Mouse (Mus musculus) c-Kit-positive CD71-negative TER-119-negative erythroid progenitor cells, embryonic 14.5 days (primary cell): ENCODE results near the gene Prkacb.
"Not testable (repeated sequence)": the region's sequence is repeated elsewhere in the genome, so short reads cannot be mapped to it uniquely, and the experiment has no call there.

Source experiments
- DNase-seq: peaks from one replicate; pipeline ENCODE4 v3.0.0-alpha.2; 2013; ENCODE audit warnings: low read depth

Gene Prkacb

DNA sequence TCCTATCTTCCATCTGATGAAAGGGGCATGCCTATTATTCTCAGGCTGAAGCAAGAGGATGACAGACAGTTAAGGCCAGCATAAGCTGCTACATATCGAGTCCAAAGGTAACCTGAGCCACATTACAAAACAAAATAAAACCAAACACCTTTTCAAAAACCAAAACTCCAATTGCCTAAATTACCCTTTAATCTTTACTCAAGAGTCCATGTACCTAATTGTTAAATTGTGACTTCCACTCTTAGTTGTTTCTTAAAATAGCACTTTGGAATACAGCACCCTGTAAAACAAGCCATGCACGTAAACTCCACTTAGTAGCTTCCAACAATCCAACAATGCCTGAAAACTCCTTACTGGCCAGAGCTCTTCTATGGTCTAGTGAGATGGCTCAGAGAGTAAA lies 34.3 kb downstream of the Prkacb start:
- no peak for DNase-seq

- DNase-seq = no peak
These were observed 36.1 kb downstream of the Prkacb start for GRCm38 (mm10) chr3:146776711-146777110.

DNA sequence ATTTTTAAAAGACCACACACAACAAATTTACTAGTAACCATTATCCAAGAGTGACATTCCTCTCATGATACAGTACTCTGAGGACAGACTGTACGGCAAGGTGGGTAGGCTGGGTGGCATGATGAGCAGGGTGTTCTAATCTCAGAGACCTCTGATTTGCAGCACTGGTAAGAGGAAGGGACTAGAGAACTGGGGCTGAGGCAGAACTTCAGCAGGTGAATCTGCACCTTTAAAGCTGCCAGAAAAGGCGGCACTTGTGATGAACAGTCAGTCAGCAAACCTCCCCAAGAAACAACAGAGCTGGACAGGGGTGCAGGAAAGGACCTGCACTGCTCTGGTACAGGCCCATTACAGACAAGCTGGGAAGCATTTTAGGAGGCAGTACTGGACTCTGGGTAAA lies 41.9 kb downstream of the Prkacb start:
- DNase-seq = no peak

DNA sequence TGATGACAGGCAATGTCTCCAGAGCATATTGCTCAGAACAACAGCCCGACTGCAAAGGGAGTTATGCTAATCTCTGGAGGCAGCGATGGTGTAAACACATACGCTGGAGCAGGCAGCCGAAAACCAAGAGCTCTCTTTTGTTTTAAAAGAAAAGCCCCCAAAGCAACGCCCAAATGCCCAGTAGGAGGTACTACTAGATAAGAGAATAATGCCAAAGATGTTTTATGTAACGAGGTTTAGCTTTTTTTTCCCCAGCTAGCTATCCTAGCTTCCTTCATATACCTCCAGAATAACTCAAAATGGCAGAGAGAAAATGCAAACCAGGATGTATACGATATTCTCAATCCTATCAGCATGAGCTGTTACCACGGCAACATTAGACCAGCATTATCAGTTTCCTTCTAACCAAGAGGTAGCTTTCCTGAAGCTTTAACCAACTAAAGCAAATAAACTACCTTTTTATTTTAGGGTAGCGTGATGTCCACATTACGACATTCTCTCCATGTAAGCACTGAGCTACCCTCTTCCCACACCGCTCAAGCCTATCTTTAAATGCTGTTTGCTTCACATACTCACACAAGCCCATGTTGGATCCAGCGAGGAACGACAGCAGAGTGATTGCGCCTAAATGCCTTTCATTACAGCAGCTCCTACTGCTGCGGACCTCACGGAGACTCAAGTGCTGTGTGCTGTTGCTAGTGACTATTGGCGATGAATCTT lies 42.7 kb downstream of the Prkacb start:
- DNase-seq = no peak

- no peak for DNase-seq
These were observed 43.2 kb downstream of the Prkacb start for GRCm38 (mm10) chr3:146769569-146769939.

DNA sequence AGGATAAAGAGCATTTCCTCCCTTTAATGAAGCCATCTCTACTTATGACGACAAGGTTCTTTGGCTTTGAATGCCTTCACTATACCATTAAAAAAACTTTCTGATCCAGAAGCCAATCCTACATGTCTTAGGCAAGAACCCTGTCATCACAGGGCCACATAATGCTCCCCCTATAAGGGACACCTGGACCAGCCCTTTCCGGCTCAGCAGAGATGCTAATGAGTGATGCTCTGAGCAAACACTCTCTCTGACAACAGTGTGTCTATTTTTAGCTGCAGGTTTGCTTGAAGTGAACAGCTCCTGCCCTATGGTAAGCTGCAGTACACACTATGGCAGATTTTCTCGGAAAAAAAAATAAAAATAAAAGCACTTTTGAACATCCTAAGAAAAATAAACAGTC lies 43.9 kb downstream of the Prkacb start:
- no peak for DNase-seq

DNA sequence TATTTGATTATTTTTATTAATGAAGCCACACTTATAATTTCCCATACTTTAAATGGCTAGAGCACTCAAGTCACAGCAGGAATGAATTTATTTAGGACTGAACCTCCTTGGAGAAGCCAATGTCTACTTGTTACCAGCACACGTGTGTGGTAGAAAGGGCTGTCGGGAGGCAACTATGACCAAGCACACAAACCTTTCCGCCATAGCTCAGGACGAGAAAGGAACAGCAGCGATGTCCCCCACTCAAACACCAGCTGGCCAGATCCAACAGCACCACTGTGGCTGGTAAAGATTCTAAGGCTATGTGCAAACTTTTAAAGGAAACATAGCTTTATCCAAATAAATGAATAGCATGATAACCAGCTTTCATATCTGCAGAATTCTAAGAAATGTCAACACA lies 44.4 kb downstream of the Prkacb start:
- no peak for DNase-seq

DNA sequence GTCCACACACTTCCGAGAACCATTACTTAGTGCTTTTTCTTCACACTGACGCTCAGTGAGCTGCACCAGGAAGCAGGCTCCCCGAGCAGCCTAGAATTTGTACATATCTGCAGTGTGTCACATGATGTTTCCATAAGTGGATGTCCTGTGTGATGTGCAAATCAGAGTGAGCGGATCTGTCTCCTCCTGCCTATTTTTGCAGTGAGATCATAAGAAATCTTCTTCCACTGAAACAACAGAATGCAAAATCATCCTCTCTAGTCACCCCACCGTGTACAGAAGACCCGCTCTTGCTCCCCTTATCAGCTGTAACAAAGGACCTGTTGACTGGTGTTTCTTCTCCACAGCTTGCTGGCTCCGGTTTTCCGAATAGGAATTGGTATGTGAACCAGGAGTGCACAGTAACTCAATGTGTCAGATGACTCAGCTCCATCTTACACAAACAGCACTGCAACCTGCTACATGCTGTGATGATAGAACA lies 46.0 kb downstream of the Prkacb start:
- DNase-seq = no peak

DNA sequence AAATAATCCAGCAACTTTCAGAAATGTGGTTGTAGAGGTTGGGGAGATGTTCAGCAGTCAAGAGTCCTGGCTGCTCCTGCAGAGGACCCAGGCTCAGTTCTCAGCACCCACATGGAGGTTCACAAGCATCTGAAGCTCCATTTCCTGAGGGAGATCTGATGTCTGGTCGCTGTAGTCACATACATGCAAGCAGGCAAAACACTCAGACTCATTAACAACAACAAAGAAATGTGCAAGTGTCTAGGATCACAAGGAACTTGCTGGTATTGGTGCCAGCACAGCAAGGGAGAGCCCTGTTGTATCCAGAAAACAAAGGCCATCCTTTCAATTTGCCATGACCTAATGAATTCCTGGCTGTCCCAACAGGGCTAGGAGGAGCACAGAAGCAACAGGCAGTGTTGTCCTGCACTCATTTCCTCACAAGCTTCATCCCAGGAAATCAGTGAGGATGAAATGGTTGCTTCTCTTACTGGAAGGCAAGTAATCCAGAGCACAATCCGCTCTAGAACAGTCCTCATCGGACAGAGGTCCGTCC lies 46.7 kb downstream of the Prkacb start:
- DNase-seq = no peak

DNA sequence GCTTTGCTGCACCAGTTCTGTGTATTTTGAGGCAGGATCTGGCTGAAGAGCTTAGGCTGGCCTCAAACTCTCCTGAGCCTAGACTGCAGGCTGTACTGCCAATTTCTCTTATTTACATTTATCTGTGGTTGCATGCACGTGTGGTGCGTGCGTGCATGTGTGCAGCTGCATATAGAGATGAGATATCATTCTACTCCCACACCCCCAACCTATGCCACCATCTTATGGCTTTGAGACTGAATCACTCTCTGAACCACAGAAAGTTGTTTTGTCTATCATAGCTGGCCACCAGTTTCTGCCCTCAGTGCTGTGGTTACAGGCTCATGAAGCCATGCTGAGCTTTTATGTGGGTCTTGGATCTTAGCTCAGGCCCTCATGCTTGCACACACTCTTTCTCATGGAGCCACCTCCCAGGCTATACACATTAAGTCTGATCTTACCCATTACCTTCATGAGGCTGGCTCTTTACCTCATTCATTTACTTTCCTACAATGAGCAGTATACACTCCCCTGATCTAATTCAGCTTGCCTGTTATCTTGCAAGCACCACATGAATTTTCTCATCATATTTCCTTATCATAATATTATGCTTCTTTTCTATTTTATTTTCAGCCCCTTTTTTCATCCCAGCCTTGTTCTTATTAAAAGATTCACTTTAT lies 47.8 kb downstream of the Prkacb start:
- no peak for DNase-seq

- not testable (repeated sequence) for DNase-seq
These were observed 49.7 kb downstream of the Prkacb start for GRCm38 (mm10) chr3:146763054-146763453.

DNA sequence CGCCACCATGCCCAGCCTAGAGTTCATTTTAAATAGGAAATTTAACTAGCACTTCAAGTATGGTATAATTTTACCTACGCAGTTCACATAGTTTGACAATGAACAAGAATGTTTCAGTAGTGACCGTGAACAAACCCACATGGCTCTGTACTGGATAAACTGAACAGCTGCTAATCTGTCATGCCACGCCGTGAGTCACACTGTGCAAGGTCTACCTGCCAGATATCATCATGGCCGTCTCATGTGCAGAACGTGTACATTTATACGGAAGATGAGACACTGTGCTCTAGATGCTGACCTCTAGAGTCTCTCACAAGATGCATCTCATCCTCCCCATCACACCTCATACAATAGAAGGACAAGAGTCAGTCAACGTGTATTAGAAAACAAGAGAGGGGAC lies 51.5 kb downstream of the Prkacb start:
- DNase-seq = no peak

GRCm38 (mm10) chr3:146757970-146758960 lies 54.5 kb downstream of the Prkacb start:
- no peak for DNase-seq

GRCm38 (mm10) chr3:146754270-146754669 lies 58.5 kb downstream of the Prkacb start:
- DNase-seq = no peak

GRCm38 (mm10) chr3:146741564-146742202 lies 71.1 kb downstream of the Prkacb start:
- no peak for DNase-seq

DNA sequence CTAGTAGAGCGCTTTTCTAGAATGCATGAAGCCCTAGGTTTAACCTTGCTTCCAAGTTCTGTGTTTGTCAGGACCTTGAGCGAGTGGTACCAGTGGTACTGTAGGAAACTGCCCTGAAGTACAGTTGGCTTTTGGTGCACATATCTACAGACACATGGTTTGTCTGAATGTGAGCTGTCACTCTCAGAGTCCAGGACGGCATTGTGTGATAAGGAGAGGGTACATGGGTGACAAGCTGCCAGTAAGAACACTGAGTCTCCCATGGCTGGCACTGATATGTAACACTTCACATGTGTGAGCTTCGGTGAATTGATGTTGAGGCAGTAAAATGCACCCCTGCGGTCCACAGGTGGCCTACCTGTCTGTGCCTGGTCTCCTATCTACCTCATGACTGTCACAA lies 71.6 kb downstream of the Prkacb start:
- DNase-seq = no peak

- DNase-seq = not testable (repeated sequence)
These were observed 76.6 kb downstream of the Prkacb start for GRCm38 (mm10) chr3:146736186-146736585.

- DNase-seq = no peak
These were observed 77.1 kb downstream of the Prkacb start for GRCm38 (mm10) chr3:146735657-146736056.

DNA sequence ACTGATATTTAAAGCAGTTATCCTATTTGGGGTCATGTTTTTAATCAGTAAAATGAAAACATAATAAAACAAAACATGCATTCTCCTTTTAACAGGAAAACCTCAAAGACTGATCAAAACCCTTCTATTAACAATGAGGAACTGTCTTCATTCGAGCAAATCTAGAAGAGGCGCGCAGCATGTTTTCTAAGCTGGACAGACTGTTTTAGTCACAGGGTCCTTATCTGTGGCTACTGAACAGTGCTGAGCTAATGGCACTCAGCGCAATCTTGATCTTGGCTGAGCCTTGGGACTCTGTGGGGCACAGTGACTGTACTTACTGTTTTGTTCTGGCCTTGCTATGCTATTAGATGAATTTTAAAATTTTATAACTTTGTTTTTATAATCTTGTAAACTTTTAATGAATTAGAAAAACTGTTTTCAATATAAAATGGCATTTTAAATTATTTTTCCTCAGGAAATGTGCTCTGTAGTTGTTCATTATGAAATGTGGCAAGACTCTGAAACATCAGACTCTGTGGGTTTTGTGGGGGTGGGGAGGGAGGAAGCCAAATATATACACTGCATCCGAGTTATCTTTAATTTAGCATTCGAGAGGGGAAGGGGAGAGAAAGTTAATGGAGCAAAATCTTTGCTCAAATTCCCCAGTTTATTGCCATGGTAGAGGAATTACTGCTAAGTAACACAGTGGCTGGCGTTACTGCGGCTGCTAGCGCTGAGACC lies 77.7 kb downstream of the Prkacb start:
- DNase-seq = no peak

DNA sequence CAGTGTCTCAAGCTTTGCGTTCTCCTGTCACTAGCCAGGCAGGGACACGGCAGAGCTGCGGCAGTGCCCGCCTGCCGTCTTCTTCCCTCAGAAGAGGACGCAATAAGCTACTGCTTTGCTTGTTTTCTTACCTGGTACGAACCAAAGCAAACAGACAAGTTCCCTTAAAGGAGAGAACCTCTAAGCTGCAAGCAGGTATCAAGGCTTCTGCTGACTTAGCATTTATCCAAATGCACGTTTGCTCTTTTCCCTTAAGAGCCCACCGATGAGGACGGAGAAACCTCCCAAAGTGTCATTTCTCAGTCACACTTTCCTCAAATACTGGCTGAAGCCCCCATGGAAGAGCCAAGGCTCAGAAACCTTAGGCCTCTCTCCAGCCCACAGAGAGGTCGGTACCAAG lies 81.3 kb downstream of the Prkacb start:
- DNase-seq = no peak

- DNase-seq = no peak
These were observed 89.8 kb downstream of the Prkacb start for GRCm38 (mm10) chr3:146723037-146723436.
